Mouse (Mus musculus) cerebellum, adult 2 months (tissue): ENCODE measurements at regions not wholly inside any gene's neighbourhood (a gene's known extent, or its start where the extent isn't known, plus 50 kb on each side); places are given as distances from the start of the nearest gene placed in this dataset.

Source experiments
- DNase-seq, 2 experiments: peaks; one replicate each; pipeline ENCODE4 v3.0.0; 2021
- H3K27ac ChIP-seq: fragments of 200-500 bp; 2 replicates; pipeline ENCODE4 v1.5.1; 2012; ENCODE audit warnings: low read length, control low read depth, inconsistent platforms; ENCODE audit not compliant: insufficient read depth
- H3K27me3 ChIP-seq: fragments of 200-500 bp; 2 replicates; pipeline ENCODE4 v1.6.1; 2012; ENCODE audit warnings: inconsistent platforms, mild to moderate bottlenecking, low read length, moderate library complexity; ENCODE audit not compliant: control insufficient read depth, insufficient read depth
- H3K4me1 ChIP-seq: fragments of 200-500 bp; 2 replicates; pipeline ENCODE4 v1.6.1; 2011; ENCODE audit warnings: low read length; ENCODE audit not compliant: control insufficient read depth, insufficient read depth
- H3K4me3 ChIP-seq: fragments of 200-500 bp; replicated peaks from 2 replicates; pipeline ENCODE3; 2011; ENCODE audit warnings: mild to moderate bottlenecking, low read depth, low read length, control low read depth; ENCODE audit not compliant: insufficient read depth
- CTCF ChIP-seq: fragments of 200-500 bp; IDR thresholded peaks from 2 replicates; pipeline ENCODE4 v1.5.1; 2011; ENCODE audit warnings: low read depth, mild to moderate bottlenecking, control low read depth, low read length, moderate library complexity, borderline replicate concordance; ENCODE audit not compliant: insufficient read depth
- POLR2A ChIP-seq: fragments of 200-500 bp; IDR thresholded peaks from 2 replicates; pipeline ENCODE4 v1.6.1; 2011; ENCODE audit warnings: low read length, control low read depth, borderline replicate concordance; ENCODE audit not compliant: insufficient read depth
- WGBS: fragments of 180-500 bp; shearing (Covaris S2); methylation state at CpG from one replicate; pipeline ENCODE4 v1.1.7; 2018; 5-methylcytosine and 5-hydroxymethylcytosine counted together

DNA sequence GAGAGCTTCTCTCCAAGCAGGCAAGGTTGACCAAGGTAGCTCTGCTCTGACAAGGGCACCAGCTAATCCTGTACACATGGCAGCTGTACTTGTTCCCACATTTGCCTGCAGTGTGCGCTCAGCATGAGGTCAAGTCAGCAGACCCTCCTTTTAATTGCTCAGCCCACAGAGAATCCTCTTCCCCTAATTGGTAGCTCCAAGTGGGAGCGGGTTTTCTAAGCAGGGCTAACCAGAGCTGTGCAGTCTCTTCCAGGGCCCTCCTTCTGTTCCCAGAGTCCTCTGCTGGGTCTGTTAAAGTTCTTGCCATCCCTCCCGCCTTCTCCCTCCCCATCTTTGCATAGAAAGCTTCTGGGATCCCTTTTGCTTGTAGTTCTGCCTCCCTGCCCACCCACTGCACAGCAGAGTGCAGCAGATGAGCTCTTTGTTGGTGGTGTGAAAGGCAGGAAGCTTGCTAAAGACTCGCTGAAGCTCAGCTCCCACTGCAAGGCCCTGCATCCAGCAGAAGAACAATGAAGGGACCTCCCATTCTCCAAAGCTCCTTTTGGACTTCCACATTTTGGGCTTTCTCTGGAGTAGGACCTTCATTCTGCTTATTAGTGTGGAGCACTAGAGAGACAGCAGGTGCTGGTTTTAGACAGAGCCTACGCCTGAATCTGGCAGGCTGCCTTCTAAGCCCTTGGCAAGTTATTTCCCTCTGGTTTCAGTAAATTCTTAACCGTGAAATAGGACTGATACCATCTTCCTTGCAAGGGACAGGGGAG lies 235.3 kb upstream of the Serp2 start:
- Histone ChIP-seq H3K27me3 (no peaks in the 10 kb centered on the region), H3K4me3 (no peak overlapping the region), H3K27ac (no peak overlapping the region), H3K4me1 (peaks cover 10% of the 10 kb centered on the region)
- TF ChIP-seq POLR2A (no peak), CTCF (no peak)
- DNase-seq, result peak; percentile 26 to 28
- WGBS, result 32% methylated on average over 6 of the region's 6 CpGs

DNA sequence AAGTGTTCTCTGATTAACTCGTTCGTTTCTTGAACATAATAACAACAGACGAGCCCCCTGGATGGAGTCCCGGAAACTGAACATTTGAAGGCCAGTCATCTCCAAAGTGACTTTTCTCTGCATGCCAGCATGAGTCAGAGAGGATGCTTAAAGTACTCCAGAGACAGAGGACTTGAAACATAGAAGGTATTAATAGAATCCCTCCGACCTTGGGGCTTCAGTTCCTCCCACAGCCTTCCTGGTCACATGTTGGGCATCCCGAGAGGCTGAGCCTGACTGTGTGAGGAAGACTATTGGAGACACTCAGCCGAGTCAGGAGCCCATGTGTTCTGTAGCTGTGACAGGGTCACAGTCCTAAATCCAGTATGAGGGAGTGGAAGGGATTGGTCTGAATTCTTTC lies 232.7 kb upstream of the Serp2 start:
- peaks cover 10% of the 10 kb centered on the region for H3K4me1 ChIP-seq
- WGBS, result 50% methylated on average over 7 of the region's 7 CpGs
- H3K27me3 ChIP-seq, result no peaks in the 10 kb centered on the region
- no peak for DNase-seq
- TF ChIP-seq POLR2A, result no peak
- no peak for TF ChIP-seq CTCF
- no peak overlapping the region for H3K27ac ChIP-seq
- H3K4me3 ChIP-seq, result no peak overlapping the region

GRCm38 (mm10) chr14:76787601-76788000 lies 230.9 kb upstream of the Serp2 start:
- TF ChIP-seq CTCF, result no peak
- no peak for TF ChIP-seq POLR2A
- WGBS, result 60% methylated on average over 6 of the region's 6 CpGs
- no peak for DNase-seq
- Histone ChIP-seq H3K4me3 (no peak overlapping the region), H3K4me1 (peaks cover 10% of the 10 kb centered on the region), H3K27me3 (no peaks in the 10 kb centered on the region; the same call in 1 of the 2 replicates), H3K27ac (no peak overlapping the region)

- no peak overlapping the region for H3K27ac ChIP-seq
- H3K4me1 ChIP-seq, result no peaks in the 10 kb centered on the region
- H3K4me3 ChIP-seq, result no peak overlapping the region
- WGBS, result 81% methylated on average over 4 of the region's 4 CpGs
- DNase-seq, result no peak
- no peaks in the 10 kb centered on the region; the same call in 1 of the 2 replicates for H3K27me3 ChIP-seq
- TF ChIP-seq POLR2A (no peak), CTCF (no peak)
Measured at GRCm38 (mm10) chr14:76786214-76786613, 229.5 kb upstream of the Serp2 start.

- Histone ChIP-seq H3K27me3 (no peaks in the 10 kb centered on the region; the same call in 1 of the 2 replicates), H3K27ac (no peak overlapping the region), H3K4me1 (no peaks in the 10 kb centered on the region), H3K4me3 (no peak overlapping the region)
- DNase-seq, result no peak
- no peak for TF ChIP-seq POLR2A
- no peak for TF ChIP-seq CTCF
- 86% methylated on average over 3 of the region's 3 CpGs for WGBS
Measured at GRCm38 (mm10) chr14:76781524-76781880, 224.8 kb upstream of the Serp2 start.

DNA sequence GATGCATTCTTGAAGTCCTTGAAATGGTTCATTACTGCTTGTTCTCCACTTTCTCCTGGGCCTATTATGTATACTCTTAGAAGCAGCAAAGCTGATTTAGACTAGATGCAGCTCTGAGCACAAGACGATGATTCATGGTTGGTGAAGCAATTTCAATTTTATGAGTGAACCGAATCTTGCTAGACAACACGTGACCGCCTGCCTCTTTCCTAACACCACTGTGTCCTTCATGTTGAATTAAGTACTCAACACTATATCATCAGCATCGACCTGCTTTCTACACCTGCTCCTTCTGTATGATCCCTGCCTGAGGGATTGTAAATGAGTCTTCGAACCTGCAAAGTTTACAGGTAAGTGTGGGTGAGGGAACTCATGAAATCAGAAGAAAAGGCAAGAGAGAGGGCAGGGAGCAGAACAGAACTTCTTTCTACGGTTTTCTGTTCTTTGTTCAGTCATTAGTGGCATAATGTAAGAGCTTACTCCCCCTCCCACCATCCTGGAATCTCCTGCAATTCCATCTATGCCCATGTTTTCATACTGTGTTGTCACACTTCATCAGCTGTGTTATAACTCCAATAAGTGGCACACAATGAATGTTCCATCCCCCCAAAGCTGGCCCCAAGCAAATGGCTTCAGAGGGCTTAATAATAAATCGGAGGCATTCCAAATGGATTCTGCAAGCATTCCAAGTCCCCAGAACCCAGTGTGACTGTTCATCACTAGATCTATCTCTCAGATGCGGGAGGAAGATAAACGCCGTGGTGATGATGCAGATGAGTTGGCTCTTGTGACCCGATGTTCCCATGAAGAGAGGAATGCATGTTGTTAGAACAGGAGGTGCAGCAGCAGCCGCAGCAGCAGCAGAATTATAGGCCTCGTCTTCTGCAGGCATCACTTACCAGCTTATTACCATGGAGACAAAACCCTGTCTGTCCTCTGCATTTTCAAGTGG lies 224.2 kb upstream of the Serp2 start:
- TF ChIP-seq POLR2A (no peak), CTCF (no peak)
- Histone ChIP-seq H3K27ac (no peak overlapping the region), H3K4me1 (no peaks in the 10 kb centered on the region), H3K27me3 (no peaks in the 10 kb centered on the region; the same call in 1 of the 2 replicates), H3K4me3 (no peak overlapping the region)
- WGBS, result 55% methylated on average over 14 of the region's 14 CpGs
- no peak for DNase-seq

- no peaks in the 10 kb centered on the region; the same call in 1 of the 2 replicates for H3K27me3 ChIP-seq
- no peak for DNase-seq
- TF ChIP-seq CTCF, result no peak
- no peak for TF ChIP-seq POLR2A
- H3K4me1 ChIP-seq, result no peaks in the 10 kb centered on the region
- WGBS, result 71% methylated on average over 9 of the region's 9 CpGs
- no peak overlapping the region for H3K4me3 ChIP-seq
- H3K27ac ChIP-seq, result no peak overlapping the region
Measured at GRCm38 (mm10) chr14:76778541-76779399, 222.1 kb upstream of the Serp2 start.
